ENCODE assay signal across 7 mouse cellular contexts in the genomic region with DNA sequence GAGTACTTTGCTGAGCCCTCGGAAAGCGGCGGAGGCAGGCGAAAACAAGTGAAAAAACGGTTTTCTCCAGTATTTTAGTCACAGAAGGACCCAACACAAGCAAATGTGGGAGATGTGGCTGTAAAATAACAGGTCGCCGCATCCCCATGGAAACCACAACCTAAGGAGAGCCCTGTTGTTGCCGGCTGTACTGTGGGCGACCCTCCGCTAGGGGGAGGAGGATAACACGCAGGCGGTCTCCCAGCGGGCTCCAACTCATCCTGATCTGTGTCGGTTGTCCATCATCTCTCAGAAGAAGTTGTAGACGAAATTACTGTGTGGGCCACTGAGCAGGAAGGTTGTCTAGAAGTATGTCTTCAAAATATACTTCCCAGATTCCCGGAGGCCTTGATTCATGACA. TPM values are rescaled to one million over a fixed set of nuclear protein-coding genes. Genes with fewer than 3 reads are reported as not detected.
DNase-seq lines count a peak whose midpoint lies in the region; ATAC-seq and TF ChIP-seq lines count a peak whose summit lies in the region.

No protein-coding gene starts in this region.

- no peak overlapping the region for H3ac ChIP-seq in myocyte (ENCODE audit: control insufficient read depth, insufficient read length)

- H3K27me3 ChIP-seq in embryonic facial prominence, embryonic 13.5 days, result no peaks in the 10 kb centered on the region
- H3K27me3 ChIP-seq in heart, embryonic 10.5 days (ENCODE audit: insufficient read depth, poor library complexity, severe bottlenecking), result peaks cover 5% of the 10 kb centered on the region; the same call in 1 of the 2 replicates
- no peaks in the 10 kb centered on the region for H3K27me3 ChIP-seq in kidney, embryonic 14.5 days (ENCODE audit: control insufficient read depth, insufficient read depth, low read length)
- H3K27me3 ChIP-seq in myocyte (ENCODE audit: control insufficient read depth, insufficient read depth, insufficient read length), result no peaks in the 10 kb centered on the region

- H3K27ac ChIP-seq in embryonic facial prominence, embryonic 13.5 days, result no peak overlapping the region
- H3K27ac ChIP-seq in heart, embryonic 10.5 days, result no peak overlapping the region
- no peak overlapping the region for H3K27ac ChIP-seq in kidney, embryonic 14.5 days (ENCODE audit: low read depth, low read length)

- H3K4me1 ChIP-seq in embryonic facial prominence, embryonic 13.5 days, result peaks cover 22% of the 10 kb centered on the region
- H3K4me1 ChIP-seq in heart, embryonic 10.5 days, result peaks cover 26% of the 10 kb centered on the region
- peaks cover 12% of the 10 kb centered on the region; the same call in 1 of the 2 replicates for H3K4me1 ChIP-seq in kidney, embryonic 14.5 days (ENCODE audit: control insufficient read depth, insufficient read depth, low read length)

- peak; percentile 57 for DNase-seq in adrenal gland, adult 8-10 months
- peak; percentile 89 for DNase-seq in heart, embryonic 10.5 days (ENCODE audit: low spot score)
- DNase-seq in liver, result peak; percentile 70
- peak; percentile 42 to 50 for DNase-seq in spleen, postnatal 36 days (ENCODE audit: low spot score in 2 of 2)

- H3K36me3 ChIP-seq in embryonic facial prominence, embryonic 13.5 days, result no peaks in the 10 kb centered on the region
- no peaks in the 10 kb centered on the region for H3K36me3 ChIP-seq in heart, embryonic 10.5 days
- H3K36me3 ChIP-seq in kidney, embryonic 14.5 days (ENCODE audit: control insufficient read depth, insufficient read depth, low read length), result no peaks in the 10 kb centered on the region
- no peaks in the 10 kb centered on the region for H3K36me3 ChIP-seq in myocyte (ENCODE audit: control insufficient read depth, insufficient read depth)

- no peak for TF ChIP-seq POLR2A in myocyte (IDR thresholded peaks at IDR 0.05; ENCODE audit: insufficient read length, low read depth)

- no peak; the same call in 1 of the 2 replicates for ATAC-seq in embryonic facial prominence, embryonic 13.5 days (ENCODE audit: insufficient number of reproducible peaks, insufficient read depth, low FRiP score, low TSS enrichment, low read depth)
- ATAC-seq in kidney, embryonic 14.5 days (ENCODE audit: low FRiP score, low TSS enrichment), result peak; percentile 56

- peak overlapping the region; percentile 30; the same call in 1 of the 2 replicates for H3K4me2 ChIP-seq in embryonic facial prominence, embryonic 13.5 days
- H3K4me2 ChIP-seq in kidney, embryonic 14.5 days (replicated peaks; ENCODE audit: low read depth, low read length), result no peak overlapping the region
- peak overlapping the region; percentile 45 for H3K4me2 ChIP-seq in myocyte (ENCODE audit: low read depth)

- H3K9me3 ChIP-seq in embryonic facial prominence, embryonic 13.5 days, result no peaks in the 10 kb centered on the region
- no peaks in the 10 kb centered on the region for H3K9me3 ChIP-seq in heart, embryonic 10.5 days
- H3K9me3 ChIP-seq in kidney, embryonic 14.5 days (ENCODE audit: control insufficient read depth, low read length), result no peaks in the 10 kb centered on the region

- no peaks in the 10 kb centered on the region for H3K79me2 ChIP-seq in myocyte (ENCODE audit: control insufficient read depth, insufficient read depth)

- WGBS in embryonic facial prominence, embryonic 13.5 days, result 5% methylated on average over 16 of the region's 16 CpGs
- WGBS in heart, embryonic 10.5 days, result 7% methylated on average over 16 of the region's 16 CpGs
- WGBS in kidney, embryonic 14.5 days, result 7% methylated on average over 16 of the region's 16 CpGs

- no peak overlapping the region for H3K4me3 ChIP-seq in embryonic facial prominence, embryonic 13.5 days
- peak overlapping the region; percentile 36 for H3K4me3 ChIP-seq in heart, embryonic 10.5 days
- H3K4me3 ChIP-seq in kidney, embryonic 14.5 days (ENCODE audit: low read length), result no peak overlapping the region
- H3K4me3 ChIP-seq in myocyte, result no peak overlapping the region

- H3K9ac ChIP-seq in embryonic facial prominence, embryonic 13.5 days, result no peak overlapping the region
- no peak overlapping the region for H3K9ac ChIP-seq in kidney, embryonic 14.5 days (ENCODE audit: low read depth, low read length)

TF ChIP-seq in myocyte, 11 proteins besides CTCF, POLR2A, EP300 and RAD21:
- no peak for TF ChIP-seq REST (IDR thresholded peaks at IDR 0.05; ENCODE audit: insufficient read depth, insufficient read length)

RNA-seq across cellular contexts. Expression of a gene that starts 45.4 kb away (rescaled TPM):
- total RNA-seq in adrenal gland, adult 8-10 months (2022), result 10 to 100 TPM; 12.2 to 21.4 (median 17.3) TPM
- 56.4 and 64.8 TPM in 2 replicates for polyA plus RNA-seq in embryonic facial prominence, embryonic 13.5 days (2015; fragmentation: Nextera tagmentation; extraction: Ambion mirVana)
- 169 and 250 TPM in 2 replicates for polyA plus RNA-seq in heart, embryonic 10.5 days (2016; fragmentation: Nextera tagmentation; extraction: Ambion mirVana)
- polyA plus RNA-seq in kidney, embryonic 14.5 days (2014; fragmentation: Nextera tagmentation; extraction: Ambion mirVana), result 74.3 and 95.7 TPM in 2 replicates
- 52.6 TPM for polyA plus RNA-seq in myocyte (2012; fragmentation: generic; extraction: Trizol)
